Mouse (Mus musculus) hematopoietic multipotent progenitor cell, adult 10-12 weeks (in vitro differentiated cells): ENCODE data around the gene Slk. TPM values are rescaled to one million over a fixed set of nuclear protein-coding genes. Genes with fewer than 3 reads are reported as not detected.

Experiments
- polyA plus RNA-seq: library from polyadenylated mRNA; stranded (reverse); fragments of >175 nt; gene quantifications from 2 replicates; pipeline ENCODE4 v1.2.3, GENCODE M21; 2012; ENCODE audit warnings: low replicate concordance

Slk gene
- 10.3 and 13.6 TPM in 2 replicates for polyA plus RNA-seq

GRCm38 (mm10) chr19:47579225-47579787 is at the start of gene Slk:
Gene Slk, plus strand, starts transcription at chr19:47579678.

GRCm38 (mm10) chr19:47537300-47537792 is 42.1 kb upstream of the Slk start, which contains the start of gene Stn1:
Gene Stn1, minus strand, starts transcription at chr19:47537507.

GRCm38 (mm10) chr19:47691994-47692393 is 112.5 kb downstream of the Slk start, which contains the start of gene Col17a1:
Gene Col17a1, minus strand, starts transcription at chr19:47692094.

Other genes starting within 250 kb of the Slk start
- gene Sh3pxd2a, start 115.3 kb upstream of the Slk start, polyA plus RNA-seq, result 25.4 and 42.6 TPM in 2 replicates
- gene Stn1, start 42.2 kb upstream of the Slk start, polyA plus RNA-seq, result 6.8 and 10.6 TPM in 2 replicates
- gene Col17a1, start 112.4 kb downstream of the Slk start, polyA plus RNA-seq, result 2.3 and 7.0 TPM in 2 replicates
- gene Sfr1, start 152.0 kb downstream of the Slk start, polyA plus RNA-seq, result 5.1 and 8.9 TPM in 2 replicates